Mouse (Mus musculus) E14TG2a.4 (cell line): ENCODE data around the gene Bmp8a.
"Not testable (repeated sequence)": the region's sequence is repeated elsewhere in the genome, so short reads cannot be mapped to it uniquely, and the experiment has no call there.

Experiments
- CTCF ChIP-seq: conservative IDR thresholded peaks from 2 replicates; pipeline ENCODE4 v1.5.1; 2014; ENCODE audit warnings: low read length
- NANOG ChIP-seq: IDR thresholded peaks from 2 replicates; pipeline ENCODE4 v1.6.1; 2014; ENCODE audit warnings: borderline replicate concordance, low read length, mixed read lengths
- POU5F1 ChIP-seq: IDR thresholded peaks from 2 replicates; pipeline ENCODE4 v1.6.1; 2014; ENCODE audit warnings: low read length, borderline replicate concordance

DNA sequence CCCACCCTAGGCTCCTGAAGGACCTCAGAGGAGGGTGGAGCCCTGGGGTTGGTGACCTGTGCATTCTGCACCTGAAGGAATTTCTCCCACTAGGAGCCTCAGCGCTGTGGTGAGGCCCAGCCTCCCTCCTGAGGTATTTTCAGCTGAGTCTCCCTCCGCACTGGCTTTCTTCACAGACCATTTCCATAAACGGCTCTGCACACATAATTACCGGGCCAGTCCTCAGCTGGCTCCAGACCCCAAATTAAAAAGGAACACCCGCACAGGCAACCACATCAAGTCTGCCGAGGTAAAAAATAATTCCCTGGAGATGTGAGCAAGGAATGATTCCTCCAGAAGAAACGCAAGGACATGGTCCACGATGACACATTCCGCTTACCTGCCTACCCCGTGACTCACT, 7.8 kb downstream of the Bmp8a start:
- TF ChIP-seq CTCF, NANOG, POU5F1: not testable (repeated sequence)
